In genomic region chr15:10663793-10664528, GRCm38 (mm10) we compare ENCODE assay signal across 26 mouse cellular contexts. TPM values are rescaled to one million over a fixed set of nuclear protein-coding genes. Genes with fewer than 3 reads are reported as not detected.
DNase-seq lines count a peak whose midpoint lies in the region; ATAC-seq and TF ChIP-seq lines count a peak whose summit lies in the region.
"Had no signal": no experiment of that assay in that cellular context is flagged by ENCODE, and none has a peak within 500 bp of the region (broad histone marks: within the 10 kb centered on the region; RNA-seq: fewer than 3 reads in every experiment).

No protein-coding gene starts in this region.

- H3K27ac ChIP-seq in liver, adult 2 months (replicated peaks; ENCODE audit: insufficient read depth, low read depth, low read length), result 0 out of 2 replicates have a peak overlapping the region, but pooled peaks have one; percentile 21
- no peak overlapping the region for H3K27ac ChIP-seq in liver, embryonic 12.5 days
- H3K27ac ChIP-seq in kidney, embryonic 16.5 days (ENCODE audit: low read length), result peak overlapping the region; percentile 92
- no peak overlapping the region for H3K27ac ChIP-seq in hindbrain, postnatal 0 days
- H3K27ac ChIP-seq: embryonic facial prominence, embryonic 10.5 days; forebrain, embryonic 10.5 days; heart, embryonic 15.5 days; hindbrain, embryonic 15.5 days; intestine, embryonic 15.5 days; limb, embryonic 15.5 days; neural tube, embryonic 13.5 days; stomach, postnatal 0 days had no signal

- TF ChIP-seq POLR2A in liver, adult 2 months (IDR thresholded peaks at IDR 0.05; ENCODE audit: extremely low read depth, insufficient read depth, low read length), result no peak

- no peak overlapping the region for H3ac ChIP-seq in C2C12 (ENCODE audit: control insufficient read depth, insufficient read length, low read depth)

- H3K36me3 ChIP-seq in liver, adult 2 months (ENCODE audit: control insufficient read depth, insufficient read depth, low read length), result no peaks in the 10 kb centered on the region
- no peaks in the 10 kb centered on the region for H3K36me3 ChIP-seq in liver, embryonic 12.5 days
- peaks cover 42% of the 10 kb centered on the region for H3K36me3 ChIP-seq in C2C12 (ENCODE audit: control insufficient read depth, insufficient read depth)
- peaks cover 3% of the 10 kb centered on the region; the same call in 1 of the 2 replicates for H3K36me3 ChIP-seq in kidney, embryonic 16.5 days (ENCODE audit: insufficient read depth, low read length)
- H3K36me3 ChIP-seq in hindbrain, postnatal 0 days (ENCODE audit: insufficient read depth, low read length), result no peaks in the 10 kb centered on the region
- H3K36me3 ChIP-seq: heart, embryonic 15.5 days; hindbrain, embryonic 15.5 days; intestine, embryonic 15.5 days; limb, embryonic 15.5 days; neural tube, embryonic 13.5 days had no signal

- no peaks in the 10 kb centered on the region for H3K9me3 ChIP-seq in liver, embryonic 12.5 days (replicated peaks)
- H3K9me3 ChIP-seq in kidney, embryonic 16.5 days (ENCODE audit: low read length), result no peaks in the 10 kb centered on the region
- H3K9me3 ChIP-seq in hindbrain, postnatal 0 days (ENCODE audit: low read length), result no peaks in the 10 kb centered on the region
- H3K9me3 ChIP-seq: embryonic facial prominence, embryonic 10.5 days; forebrain, embryonic 10.5 days; heart, embryonic 15.5 days; hindbrain, embryonic 15.5 days; intestine, embryonic 15.5 days; limb, embryonic 15.5 days; neural tube, embryonic 13.5 days had no signal

- peaks cover 17% of the 10 kb centered on the region for H3K79me2 ChIP-seq in liver, adult 2 months (ENCODE audit: control insufficient read depth, insufficient read depth, low read length)
- peaks cover 97% of the 10 kb centered on the region for H3K79me2 ChIP-seq in C2C12 (ENCODE audit: control insufficient read depth, insufficient read depth)

- WGBS in liver, adult 2 months, result 80% methylated on average over 5 of the region's 5 CpGs
- 55% methylated on average over 5 of the region's 5 CpGs for WGBS in liver, embryonic 12.5 days (ENCODE audit: insufficient replicate concordance)
- 29% methylated on average over 5 of the region's 5 CpGs for WGBS in kidney, embryonic 16.5 days
- 64% methylated on average over 5 of the region's 5 CpGs for WGBS in hindbrain, postnatal 0 days

- no peaks in the 10 kb centered on the region for H3K27me3 ChIP-seq in liver, adult 2 months (ENCODE audit: control insufficient read depth, insufficient read depth, low read length)
- no peaks in the 10 kb centered on the region for H3K27me3 ChIP-seq in liver, embryonic 12.5 days (replicated peaks)
- no peaks in the 10 kb centered on the region for H3K27me3 ChIP-seq in C2C12 (ENCODE audit: control insufficient read depth, insufficient read depth, insufficient read length)
- H3K27me3 ChIP-seq in kidney, embryonic 16.5 days (ENCODE audit: insufficient read depth, low read length), result no peaks in the 10 kb centered on the region
- H3K27me3 ChIP-seq in hindbrain, postnatal 0 days (ENCODE audit: insufficient read depth, low read length), result no peaks in the 10 kb centered on the region
- H3K27me3 ChIP-seq: hindbrain, embryonic 15.5 days; intestine, embryonic 15.5 days; limb, embryonic 15.5 days; neural tube, embryonic 13.5 days had no signal

- peaks cover 6% of the 10 kb centered on the region for H3K4me1 ChIP-seq in liver, adult 2 months (ENCODE audit: control insufficient read depth, insufficient read depth, low read length)
- H3K4me1 ChIP-seq in liver, embryonic 12.5 days, result peaks cover 14% of the 10 kb centered on the region; the same call in 1 of the 2 replicates
- peaks cover 60% of the 10 kb centered on the region for H3K4me1 ChIP-seq in kidney, embryonic 16.5 days (ENCODE audit: insufficient read depth, low read length)
- no peaks in the 10 kb centered on the region for H3K4me1 ChIP-seq in hindbrain, postnatal 0 days (ENCODE audit: insufficient read depth, low read length)

- no peak overlapping the region for H3K4me3 ChIP-seq in liver, adult 2 months (ENCODE audit: insufficient read depth, low read depth, low read length)
- H3K4me3 ChIP-seq in liver, embryonic 12.5 days, result no peak overlapping the region
- no peak overlapping the region for H3K4me3 ChIP-seq in C2C12 (ENCODE audit: insufficient read depth, poor library complexity, severe bottlenecking)
- H3K4me3 ChIP-seq in kidney, embryonic 16.5 days (ENCODE audit: low read length), result no peak overlapping the region
- H3K4me3 ChIP-seq in hindbrain, postnatal 0 days (ENCODE audit: low read length), result no peak overlapping the region
- H3K4me3 ChIP-seq: embryonic facial prominence, embryonic 10.5 days; forebrain, embryonic 10.5 days; heart, embryonic 15.5 days; hindbrain, embryonic 15.5 days; intestine, embryonic 15.5 days; limb, embryonic 15.5 days; neural tube, embryonic 13.5 days had no signal

- TF ChIP-seq CTCF in liver, adult 2 months (IDR thresholded peaks at IDR 0.05; ENCODE audit: low read depth, low read length), result no peak
- TF ChIP-seq CTCF in C2C12 (IDR thresholded peaks at IDR 0.05; ENCODE audit: control insufficient read depth, insufficient read depth, insufficient read length), result no peak
- no peak for TF ChIP-seq CTCF in hindbrain, postnatal 0 days (IDR thresholded peaks at IDR 0.05; ENCODE audit: low read depth)

- H3K4me2 ChIP-seq in liver, embryonic 12.5 days, result no peak overlapping the region
- H3K4me2 ChIP-seq in kidney, embryonic 16.5 days (replicated peaks; ENCODE audit: low read depth, low read length), result no peak overlapping the region
- no peak overlapping the region for H3K4me2 ChIP-seq in hindbrain, postnatal 0 days (ENCODE audit: low read depth, low read length)
- H3K4me2 ChIP-seq: heart, embryonic 15.5 days; hindbrain, embryonic 15.5 days; intestine, embryonic 15.5 days; limb, embryonic 15.5 days; neural tube, embryonic 13.5 days had no signal

- DNase-seq in liver, adult 2 months (ENCODE audit: extremely low read depth, low read depth, low spot score), result no peak
- peak; percentile 27 for DNase-seq in adipocyte (ENCODE audit: low spot score)
- DNase-seq in right cerebral cortex, postnatal 25 days, result no peak
- DNase-seq in gastrocnemius, postnatal 10 days, result no peak
- no peak for DNase-seq in hindbrain, postnatal 0 days (ENCODE audit: low spot score)
- DNase-seq: adrenal gland, postnatal 25 days; B cell, adult 2 months; cerebellum, adult 9-10 months; gastrocnemius, postnatal 14 days; left cerebral cortex, postnatal 4 days; lung, postnatal 14 days; midbrain, embryonic 14.5 days; right cerebral cortex, adult 18-20 months had no signal

- H3K79me3 ChIP-seq in C2C12 (ENCODE audit: low read depth), result peaks cover 76% of the 10 kb centered on the region

- H3K9ac ChIP-seq in liver, adult 2 months (ENCODE audit: low read depth, low read length), result no peak overlapping the region
- no peak overlapping the region for H3K9ac ChIP-seq in liver, embryonic 12.5 days
- H3K9ac ChIP-seq in kidney, embryonic 16.5 days (replicated peaks; ENCODE audit: low read length), result no peak overlapping the region
- no peak overlapping the region for H3K9ac ChIP-seq in hindbrain, postnatal 0 days (replicated peaks; ENCODE audit: low read length)
- H3K9ac ChIP-seq: heart, embryonic 15.5 days; hindbrain, embryonic 15.5 days; intestine, embryonic 15.5 days; limb, embryonic 15.5 days; neural tube, embryonic 13.5 days had no signal

- no peak for ATAC-seq in liver, embryonic 12.5 days
- ATAC-seq in kidney, embryonic 16.5 days (ENCODE audit: low FRiP score, low TSS enrichment), result no peak
- ATAC-seq in hindbrain, postnatal 0 days, result no peak
- ATAC-seq: forebrain, embryonic 16.5 days; intestine, embryonic 15.5 days had no signal

TF ChIP-seq in C2C12, 6 proteins besides CTCF, POLR2A, EP300 and RAD21:
- TF ChIP-seq MYOG (IDR thresholded peaks at IDR 0.05; ENCODE audit: control insufficient read depth, extremely low read depth, insufficient read length), result no peak
- peak; percentile 51 for TF ChIP-seq USF1 (IDR thresholded peaks at IDR 0.05; ENCODE audit: low read depth)
- no peak for TF ChIP-seq FOSL1 (IDR thresholded peaks at IDR 0.05; ENCODE audit: insufficient read depth, low read length, poor library complexity, severe bottlenecking)

RNA-seq across cellular contexts. Expression of gene Rai14, which starts 50.5 kb away (rescaled TPM):
- 12.4 and 17.1 TPM in 2 replicates for total RNA-seq in liver, adult 2 months (2014; rRNA removed)
- polyA plus RNA-seq in liver, adult 2 months (2012; rRNA removed), result 3.4 and 3.5 TPM in 2 replicates
- 9.2 and 9.7 TPM in 2 replicates for polyA plus RNA-seq in liver, embryonic 12.5 days (2016; fragmentation: Nextera tagmentation; extraction: Ambion mirVana)
- 55.1 TPM for polyA plus RNA-seq in C2C12 (2012; fragmentation: generic; extraction: Trizol)
- 60.6 and 69.6 TPM in 2 replicates for polyA plus RNA-seq in kidney, embryonic 16.5 days (2015; fragmentation: Nextera tagmentation; extraction: Ambion mirVana)
- 10 to 100 TPM in 1 of 2 experiments, 1 to 10 TPM in 1; 8.2 to 12.8 TPM for total RNA-seq in gastrocnemius, postnatal 10 days (2021)
- total RNA-seq in hindbrain, postnatal 0 days (2014; rRNA removed), result 9.0 and 11.0 TPM in 2 replicates
- 5.1 and 5.7 TPM in 2 replicates for polyA plus RNA-seq in hindbrain, postnatal 0 days (2015; fragmentation: Nextera tagmentation; extraction: Ambion mirVana)
- total RNA-seq: MEL had no signal

Comparison
In these comparisons a context has a peak if more than half of its experiments do, and no peak if none do; other contexts are left out.
1. H3K27ac ChIP-seq: peak in liver, adult 2 months (single experiment) and kidney, embryonic 16.5 days (single experiment); none in liver, embryonic 12.5 days (single experiment) and hindbrain, postnatal 0 days (single experiment).